Mouse (Mus musculus) heart, postnatal 10 days (tissue): ENCODE data around the gene Cbr1. TPM values are rescaled to one million over a fixed set of nuclear protein-coding genes. Genes with fewer than 3 reads are reported as not detected.

Experiments
- DNase-seq, 2 experiments: peaks; one replicate each; pipeline ENCODE4 v3.0.0; 2021
- intact Hi-C: fragments of 180-260 bp; cut with DNase I; formaldehyde crosslinking; loops from one replicate; pipeline ENCODE4 v1.15.1; 2025
- total RNA-seq, 2 experiments: library from RNA; stranded (reverse); gene quantifications; 2 replicates each; pipeline ENCODE4 v1.2.3; 2021

Cbr1 gene
- 10 to 100 TPM; 29.0 to 34.0 TPM for total RNA-seq

DNA sequence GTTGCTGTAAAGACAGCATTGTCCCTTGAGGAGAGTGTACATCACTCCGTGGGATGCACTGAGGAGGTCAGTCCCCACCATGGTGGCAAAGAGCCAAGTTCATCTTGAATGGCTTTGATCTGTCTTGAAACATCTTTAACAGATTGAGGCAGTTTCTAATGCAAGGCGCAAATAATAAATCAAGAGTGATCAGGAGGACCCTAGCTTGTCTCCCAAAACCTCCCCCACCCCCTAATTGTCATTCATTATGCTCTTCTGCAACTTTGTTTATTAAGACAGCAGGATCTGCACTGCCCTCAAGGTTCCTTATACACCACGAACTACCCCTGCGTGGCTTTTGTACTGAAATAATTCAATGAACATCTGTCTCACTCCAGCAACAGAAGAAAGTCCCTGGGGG, at the start of gene Cbr1:
Gene Cbr1 (plus strand): TSS at position 301 of the 400 bp plus-strand sequence.
- intact Hi-C loops, result no loop called here
- no peak for DNase-seq

- DNase-seq, result peak; percentile 5 to 18
- intact Hi-C loops, result no loop called here
Observed at GRCm38 (mm10) chr16:93557646-93558045, 48.0 kb upstream of the Cbr1 start.

GRCm38 (mm10) chr16:93558499-93558898, 47.2 kb upstream of the Cbr1 start:
- no peak for DNase-seq
- intact Hi-C loops, result no loop called here

DNA sequence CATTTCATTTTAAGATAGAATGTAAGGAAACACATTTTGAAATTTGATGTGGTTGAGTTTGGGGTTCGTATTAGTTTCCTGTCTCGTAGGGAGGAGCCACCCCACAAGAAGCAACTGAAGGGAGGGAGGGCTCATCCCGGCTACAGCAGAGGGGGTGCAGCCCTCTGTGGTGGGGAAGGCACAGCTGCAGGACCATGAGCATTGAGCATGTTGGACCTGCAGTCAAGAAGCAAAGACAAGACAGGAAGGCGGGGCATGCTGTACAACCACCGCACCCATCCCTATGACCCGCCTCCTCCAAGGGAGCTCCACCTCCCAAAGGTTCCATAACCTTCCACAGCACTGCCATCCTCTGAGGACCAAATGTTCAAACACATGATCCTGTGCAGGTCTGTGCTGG, 33.3 kb upstream of the Cbr1 start:
- intact Hi-C loops, result no loop called here
- DNase-seq, result no peak

DNA sequence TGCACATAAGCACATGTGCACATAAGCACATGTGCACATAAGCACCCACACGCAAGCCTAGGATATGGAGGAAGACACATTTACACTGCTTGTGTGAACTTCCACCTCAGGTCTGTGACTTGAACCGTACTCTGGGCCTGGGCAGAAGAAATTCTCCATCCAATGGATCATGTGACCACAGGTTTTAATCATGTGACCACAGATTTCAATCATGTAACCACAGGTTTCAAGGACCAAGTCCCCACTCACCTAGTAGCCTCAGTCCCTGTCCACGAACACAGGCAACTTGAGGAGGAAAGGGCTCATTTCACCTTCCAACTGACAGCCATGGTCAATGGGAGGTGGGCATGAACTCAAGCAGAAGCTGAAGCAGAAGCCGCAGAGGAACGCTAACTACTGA, 32.2 kb upstream of the Cbr1 start:
- intact Hi-C loops, result no loop called here
- DNase-seq, result no peak

GRCm38 (mm10) chr16:93574521-93575191, 31.0 kb upstream of the Cbr1 start:
- intact Hi-C loops, result no loop called here

DNA sequence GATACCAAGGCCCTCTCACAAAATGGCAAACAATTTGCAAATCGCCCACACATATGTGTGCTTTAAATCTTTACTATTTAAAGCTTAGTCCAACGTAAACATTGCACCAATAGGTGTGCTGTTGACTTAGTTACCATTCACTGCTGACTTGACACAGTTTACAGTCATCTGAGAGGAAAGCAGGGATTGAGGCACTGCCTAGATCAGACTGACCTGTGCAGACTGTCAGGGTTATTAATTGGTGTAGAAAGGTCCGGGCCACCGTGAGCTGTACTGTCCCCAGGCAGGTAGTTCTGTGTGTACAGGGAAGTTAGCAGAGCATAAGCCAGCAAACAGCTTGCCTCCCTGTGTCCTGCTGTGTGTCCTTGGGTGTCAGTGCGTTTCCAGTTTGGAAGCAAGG, 30.1 kb upstream of the Cbr1 start:
- intact Hi-C loops, result no loop called here
- DNase-seq, result no peak

More at GRCm38 (mm10) chr16:93574521-93575191, 31.0 kb upstream of the Cbr1 start:
- no peak for DNase-seq

- DNase-seq, result peak; percentile 79 to 89
- intact Hi-C loops, result no loop called here
Observed at GRCm38 (mm10) chr16:93576412-93577082, 29.1 kb upstream of the Cbr1 start.

- intact Hi-C loops, result no loop called here
- DNase-seq, result no peak
Observed at GRCm38 (mm10) chr16:93578346-93579005, 27.2 kb upstream of the Cbr1 start.

DNA sequence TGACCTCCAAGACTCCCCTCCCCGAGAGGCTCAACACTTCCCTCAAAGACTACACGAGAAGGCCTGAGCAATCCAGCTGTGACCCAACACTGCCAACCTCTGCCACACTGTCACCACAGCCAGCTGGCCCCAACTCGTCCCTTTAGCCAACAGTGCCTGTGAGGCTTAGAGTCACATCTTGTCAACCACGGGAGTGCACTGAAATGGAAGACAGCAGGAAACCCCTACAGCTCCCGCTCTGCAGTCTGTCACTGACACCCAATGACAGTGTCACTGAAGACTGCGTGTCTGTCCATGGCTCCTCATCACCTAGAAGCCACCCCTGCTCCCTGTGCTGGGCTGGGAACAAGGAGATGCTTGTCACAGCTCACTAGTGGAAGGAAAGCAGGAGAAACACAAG, 24.5 kb upstream of the Cbr1 start:
- no peak for DNase-seq
- intact Hi-C loops, result no loop called here

DNA sequence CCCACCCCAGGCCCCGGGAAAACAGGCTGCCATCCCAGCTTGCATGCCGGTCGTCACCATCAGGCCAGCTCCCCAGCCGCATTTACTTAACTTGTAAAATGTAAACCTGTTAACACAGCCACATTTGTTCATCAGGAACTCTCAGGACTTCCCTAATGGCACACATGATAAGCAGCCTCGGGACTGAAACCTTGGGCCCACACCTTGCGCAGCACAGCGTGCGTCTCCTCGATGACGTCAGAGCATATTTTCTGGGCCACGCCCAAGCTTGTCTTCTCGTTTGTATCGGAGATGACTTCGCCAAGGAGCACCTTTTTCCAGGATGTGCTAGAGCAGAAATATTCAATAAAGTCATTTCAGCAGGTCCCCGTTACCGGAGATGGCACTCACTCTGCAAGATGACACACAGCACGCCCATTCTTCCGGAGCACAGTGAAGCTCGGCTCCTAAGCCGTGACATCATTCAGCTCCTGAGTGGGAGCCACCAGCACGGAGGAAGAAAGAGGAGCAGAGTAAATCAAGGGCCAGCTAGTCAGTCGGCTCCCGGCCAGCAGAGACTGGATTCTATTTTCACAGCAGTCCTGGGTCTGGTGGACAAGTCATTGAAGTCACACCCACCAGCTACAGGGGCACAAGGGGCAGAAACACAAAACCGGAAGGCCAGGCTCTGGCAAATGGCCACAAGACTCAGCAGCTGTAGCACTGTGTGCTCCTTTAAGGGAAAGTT, 20.5 kb upstream of the Cbr1 start:
- DNase-seq, result no peak
- intact Hi-C loops, result no loop called here

- intact Hi-C loops, result no loop called here
- DNase-seq, result no peak
Observed at GRCm38 (mm10) chr16:93585703-93586205, 19.9 kb upstream of the Cbr1 start.

GRCm38 (mm10) chr16:93586382-93586781, 19.3 kb upstream of the Cbr1 start:
- no peak for DNase-seq
- intact Hi-C loops, result no loop called here

DNA sequence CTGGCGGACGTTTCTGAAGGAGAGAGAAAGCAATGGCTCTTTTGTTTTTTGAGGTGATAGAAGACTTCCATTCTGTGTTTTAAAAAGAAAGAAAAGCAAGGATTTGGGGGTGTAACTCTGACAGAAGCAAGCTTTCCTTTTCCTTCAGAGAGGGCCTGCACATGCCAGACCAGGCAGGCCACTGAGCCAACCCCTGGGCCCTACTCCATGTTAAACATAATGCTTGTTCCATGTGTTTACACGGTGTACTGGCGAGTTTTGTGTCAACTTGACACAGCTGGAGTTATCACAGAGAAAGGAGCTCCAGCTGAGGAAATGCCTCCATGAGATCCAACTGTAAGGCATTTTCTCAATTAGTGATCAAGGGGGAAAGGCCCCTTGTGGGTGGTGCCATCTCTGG, 17.4 kb upstream of the Cbr1 start:
- intact Hi-C loops, result no loop called here
- no peak for DNase-seq

DNA sequence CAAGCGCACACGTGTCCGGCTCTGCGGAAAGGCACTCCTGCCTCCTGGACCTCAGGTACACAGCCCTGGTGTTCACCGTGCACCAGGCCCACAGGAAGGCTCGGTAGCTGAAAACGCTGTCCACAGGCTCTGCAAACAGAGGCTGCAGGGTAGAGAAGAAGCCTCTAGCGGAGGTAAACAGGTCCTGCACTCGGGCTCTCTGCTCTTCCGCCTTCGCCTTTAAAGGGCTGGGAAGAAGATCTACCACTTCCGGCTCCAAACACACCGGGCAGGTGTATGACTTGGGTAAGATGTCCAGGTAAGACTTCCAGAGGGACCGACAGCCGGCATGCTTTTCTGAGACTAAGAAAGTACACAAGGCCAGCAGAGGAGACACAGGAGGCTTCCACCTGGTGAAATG, 14.7 kb upstream of the Cbr1 start:
- no peak for DNase-seq
- intact Hi-C loops, result no loop called here

DNA sequence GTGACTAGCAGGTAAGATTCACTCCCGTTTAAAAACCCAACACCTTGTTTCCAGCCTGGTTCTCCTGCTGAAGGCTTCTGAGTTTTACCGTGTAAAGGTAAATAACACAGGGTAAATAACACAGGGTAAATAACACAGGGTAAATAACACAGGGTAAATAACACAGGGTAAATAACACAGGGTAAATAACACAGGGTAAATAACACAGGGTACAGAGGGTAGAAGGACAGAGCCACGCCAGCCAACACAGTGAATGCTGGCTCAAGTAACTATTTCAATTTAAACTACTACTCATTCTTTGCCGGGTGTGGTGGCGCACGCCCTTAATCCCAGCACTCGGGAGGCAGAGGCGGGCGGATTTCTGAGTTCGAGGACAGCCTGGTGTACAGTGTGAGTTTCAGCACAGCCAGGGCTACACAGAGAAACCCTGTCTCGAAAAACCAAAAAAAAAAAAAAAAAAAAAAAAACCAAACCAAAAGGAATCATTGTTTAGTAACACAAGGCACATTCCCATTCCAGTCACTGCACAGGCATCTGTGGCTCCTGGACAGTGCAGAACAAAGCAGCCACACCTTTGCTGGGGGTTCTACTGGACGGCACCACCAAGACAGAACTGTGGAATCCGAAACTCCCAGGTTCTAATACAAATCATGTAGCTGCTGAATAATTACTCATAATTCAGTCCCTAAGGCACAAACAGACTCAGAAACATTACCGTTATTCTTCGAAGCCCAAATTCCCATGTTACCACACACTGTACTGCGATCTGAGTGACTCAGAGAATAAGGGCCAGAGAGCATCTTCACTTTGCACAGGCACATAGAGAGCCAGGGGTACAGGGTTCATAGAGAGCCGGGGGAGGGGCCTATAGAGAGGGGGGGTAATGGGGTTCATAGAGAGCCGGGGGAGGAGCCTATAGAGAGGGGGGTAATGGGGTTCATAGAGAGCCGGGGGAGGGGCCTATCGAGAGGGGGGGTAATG, 13.9 kb upstream of the Cbr1 start:
- intact Hi-C loops, result no loop called here
- DNase-seq, result no peak

DNA sequence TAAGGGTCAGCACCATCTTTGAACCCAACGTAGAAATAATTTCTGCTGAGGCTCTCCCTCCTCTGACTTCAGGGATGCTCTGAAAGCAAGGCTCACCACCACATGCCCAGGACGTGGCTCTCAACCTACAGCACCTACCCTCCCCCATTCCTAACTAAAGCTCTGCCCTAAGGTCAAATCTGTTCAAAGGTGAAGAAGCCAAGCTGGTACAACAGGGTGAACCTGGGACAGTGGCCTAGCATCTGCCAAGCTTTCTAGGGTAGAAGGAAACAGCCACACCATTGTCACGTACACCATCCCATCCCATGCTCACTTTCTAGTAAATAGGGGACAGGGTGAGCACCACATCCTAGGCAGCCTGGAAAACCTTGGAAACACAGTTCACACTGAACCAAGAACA, 12.9 kb upstream of the Cbr1 start:
- intact Hi-C loops, result no loop called here
- DNase-seq, result no peak

- DNase-seq, result no peak
- intact Hi-C loops, result no loop called here
Observed at GRCm38 (mm10) chr16:93593406-93593805, 12.2 kb upstream of the Cbr1 start.

- intact Hi-C loops, result no loop called here
- DNase-seq, result no peak
Observed at GRCm38 (mm10) chr16:93594448-93594847, 11.2 kb upstream of the Cbr1 start.

DNA sequence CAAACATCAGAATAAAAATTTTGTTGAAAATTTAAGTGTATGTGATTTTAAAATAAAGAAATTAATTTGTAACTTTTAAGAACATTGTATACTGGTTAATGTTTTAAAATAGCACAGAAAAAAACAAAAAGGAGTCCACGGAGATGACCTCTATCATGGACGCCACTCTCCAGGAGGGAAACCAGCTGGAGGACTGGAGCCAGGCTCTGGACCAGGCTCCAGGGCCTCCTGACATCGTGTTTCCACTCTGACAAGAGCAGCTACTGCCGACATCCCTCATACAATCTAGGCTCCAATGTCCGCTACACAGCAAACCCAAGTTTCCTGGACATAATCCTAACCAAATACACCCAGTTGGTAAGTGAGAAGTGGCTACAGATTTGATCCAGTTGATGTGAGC, 9.9 kb upstream of the Cbr1 start:
- no peak for DNase-seq
- intact Hi-C loops, result no loop called here
